Mouse (Mus musculus): Measurements from ENCODE around the gene Trio. TPM values are rescaled to one million over a fixed set of nuclear protein-coding genes. Genes with fewer than 3 reads are reported as not detected.

Gene Trio
- polyA plus RNA-seq, 1 experiment from 2014 or later, result 32.9 TPM

- Histone ChIP-seq H3K9me3 (no peaks in the 10 kb centered on the region), H3K27ac (replicated peaks) (peak overlapping the region; percentile 80), H3K4me2 (no peak overlapping the region), H3K36me3 (peaks cover 4% of the 10 kb centered on the region; the same call in 1 of the 2 replicates), H3K9ac (peak overlapping the region; percentile 52; the same call in 1 of the 2 replicates), H3K4me1 (replicated peaks) (peaks cover 86% of the 10 kb centered on the region), H3K27me3 (no peaks in the 10 kb centered on the region), H3K4me3 (no peak overlapping the region)
- no peak for ATAC-seq (ENCODE audit: low read depth)
- WGBS, result 41% methylated on average over 6 of the region's 6 CpGs
Measured at GRCm38 (mm10) chr15:27793284-27793683, 232.4 kb downstream of the Trio start.

GRCm38 (mm10) chr15:27792473-27792872 lies 233.2 kb downstream of the Trio start:
- ATAC-seq (ENCODE audit: low read depth), result no peak

GRCm38 (mm10) chr15:27791141-27791540 lies 234.5 kb downstream of the Trio start:
- Histone ChIP-seq H3K27me3 (no peaks in the 10 kb centered on the region), H3K9me3 (no peaks in the 10 kb centered on the region), H3K27ac (replicated peaks) (no peak overlapping the region), H3K9ac (no peak overlapping the region), H3K36me3 (no peaks in the 10 kb centered on the region), H3K4me2 (no peak overlapping the region), H3K4me1 (replicated peaks) (peaks cover 87% of the 10 kb centered on the region), H3K4me3 (no peak overlapping the region)
- ATAC-seq (ENCODE audit: low read depth), result no peak
- 85% methylated on average over 5 of the region's 5 CpGs for WGBS

More at GRCm38 (mm10) chr15:27792473-27792872, 233.2 kb downstream of the Trio start:
- no peaks in the 10 kb centered on the region for H3K9me3 ChIP-seq
- no peak overlapping the region for H3K4me2 ChIP-seq
- H3K9ac ChIP-seq, result no peak overlapping the region
- no peaks in the 10 kb centered on the region for H3K27me3 ChIP-seq
- H3K36me3 ChIP-seq, result no peaks in the 10 kb centered on the region
- H3K27ac ChIP-seq (replicated peaks), result peak overlapping the region; percentile 80
- WGBS, result 60% methylated on average over 11 of the region's 11 CpGs
- H3K4me3 ChIP-seq, result no peak overlapping the region
- H3K4me1 ChIP-seq (replicated peaks), result peaks cover 86% of the 10 kb centered on the region

GRCm38 (mm10) chr15:27790699-27791098 lies 234.9 kb downstream of the Trio start:
- H3K36me3 ChIP-seq, result no peaks in the 10 kb centered on the region
- H3K4me3 ChIP-seq, result no peak overlapping the region
- no peak for ATAC-seq (ENCODE audit: low read depth)
- H3K4me1 ChIP-seq (replicated peaks), result peaks cover 87% of the 10 kb centered on the region
- H3K4me2 ChIP-seq, result no peak overlapping the region
- H3K27ac ChIP-seq (replicated peaks), result no peak overlapping the region
- 86% methylated on average over 6 of the region's 6 CpGs for WGBS
- H3K27me3 ChIP-seq, result no peaks in the 10 kb centered on the region
- H3K9me3 ChIP-seq, result no peaks in the 10 kb centered on the region
- no peak overlapping the region for H3K9ac ChIP-seq

GRCm38 (mm10) chr15:27789325-27789724 lies 236.3 kb downstream of the Trio start:
- Histone ChIP-seq H3K4me2 (no peak overlapping the region), H3K27me3 (no peaks in the 10 kb centered on the region), H3K9me3 (no peaks in the 10 kb centered on the region), H3K4me1 (replicated peaks) (peaks cover 94% of the 10 kb centered on the region), H3K9ac (0 out of 2 replicates have a peak overlapping the region, but pooled peaks have one; percentile 35), H3K36me3 (no peaks in the 10 kb centered on the region), H3K4me3 (no peak overlapping the region), H3K27ac (replicated peaks) (peak overlapping the region; percentile 84)
- ATAC-seq (ENCODE audit: low read depth), result no peak
- 45% methylated on average over 3 of the region's 3 CpGs for WGBS

GRCm38 (mm10) chr15:27788122-27788759 lies 237.4 kb downstream of the Trio start:
- H3K27ac ChIP-seq (replicated peaks), result peak overlapping the region; percentile 84
- no peaks in the 10 kb centered on the region for H3K36me3 ChIP-seq
- H3K9ac ChIP-seq, result peak overlapping the region; percentile 65
- WGBS, result 39% methylated on average over 17 of the region's 17 CpGs
- H3K27me3 ChIP-seq, result no peaks in the 10 kb centered on the region
- peak overlapping the region; percentile 28 for H3K4me3 ChIP-seq
- peak overlapping the region; percentile 44 for H3K4me2 ChIP-seq
- H3K9me3 ChIP-seq, result no peaks in the 10 kb centered on the region
- H3K4me1 ChIP-seq (replicated peaks), result peaks cover 94% of the 10 kb centered on the region
- peak; percentile 19 for ATAC-seq (ENCODE audit: low read depth)

GRCm38 (mm10) chr15:27787151-27787550 lies 238.5 kb downstream of the Trio start:
- no peaks in the 10 kb centered on the region for H3K36me3 ChIP-seq
- no peaks in the 10 kb centered on the region for H3K27me3 ChIP-seq
- peak overlapping the region; percentile 65 for H3K9ac ChIP-seq
- WGBS, result 82% methylated on average over 4 of the region's 4 CpGs
- peak overlapping the region; percentile 44 for H3K4me2 ChIP-seq
- H3K27ac ChIP-seq (replicated peaks), result peak overlapping the region; percentile 84
- H3K4me3 ChIP-seq, result peak overlapping the region; percentile 28
- no peaks in the 10 kb centered on the region for H3K9me3 ChIP-seq
- no peak for ATAC-seq (ENCODE audit: low read depth)
- H3K4me1 ChIP-seq (replicated peaks), result peaks cover 94% of the 10 kb centered on the region

GRCm38 (mm10) chr15:27786418-27786817 lies 239.2 kb downstream of the Trio start:
- ATAC-seq (ENCODE audit: low read depth), result no peak
- H3K4me1 ChIP-seq (replicated peaks), result peaks cover 94% of the 10 kb centered on the region
- H3K27ac ChIP-seq (replicated peaks), result peak overlapping the region; percentile 84
- WGBS, result 50% methylated on average over 11 of the region's 11 CpGs
- no peaks in the 10 kb centered on the region for H3K9me3 ChIP-seq
- H3K4me2 ChIP-seq, result peak overlapping the region; percentile 44
- peak overlapping the region; percentile 65; the same call in 1 of the 2 replicates for H3K9ac ChIP-seq
- no peaks in the 10 kb centered on the region for H3K36me3 ChIP-seq
- H3K4me3 ChIP-seq, result peak overlapping the region; percentile 28
- H3K27me3 ChIP-seq, result no peaks in the 10 kb centered on the region

- WGBS, result 52% methylated on average over 12 of the region's 12 CpGs
- no peaks in the 10 kb centered on the region for H3K9me3 ChIP-seq
- H3K27me3 ChIP-seq, result no peaks in the 10 kb centered on the region
- no peak for ATAC-seq (ENCODE audit: low read depth)
- H3K4me2 ChIP-seq, result peak overlapping the region; percentile 44
- no peak overlapping the region for H3K4me3 ChIP-seq
- peaks cover 100% of the 10 kb centered on the region for H3K4me1 ChIP-seq (replicated peaks)
- H3K27ac ChIP-seq (replicated peaks), result peak overlapping the region; percentile 95
- no peak overlapping the region for H3K9ac ChIP-seq
- no peaks in the 10 kb centered on the region for H3K36me3 ChIP-seq
Measured at GRCm38 (mm10) chr15:27785280-27786001, 240.2 kb downstream of the Trio start.

- WGBS, result 15% methylated on average over 10 of the region's 10 CpGs
- H3K27me3 ChIP-seq, result no peaks in the 10 kb centered on the region
- H3K27ac ChIP-seq (replicated peaks), result peak overlapping the region; percentile 95
- no peaks in the 10 kb centered on the region for H3K9me3 ChIP-seq
- H3K9ac ChIP-seq, result peak overlapping the region; percentile 59
- H3K4me1 ChIP-seq (replicated peaks), result peaks cover 100% of the 10 kb centered on the region
- H3K4me3 ChIP-seq, result no peak overlapping the region
- H3K36me3 ChIP-seq, result no peaks in the 10 kb centered on the region
- peak; percentile 3; the same call in 1 of the 2 replicates for ATAC-seq (ENCODE audit: low read depth)
- peak overlapping the region; percentile 44 for H3K4me2 ChIP-seq
Measured at GRCm38 (mm10) chr15:27784126-27784563, 241.5 kb downstream of the Trio start.

- ATAC-seq (ENCODE audit: low read depth), result no peak
Measured at GRCm38 (mm10) chr15:27783541-27784125, 242.0 kb downstream of the Trio start.

GRCm38 (mm10) chr15:27783092-27783491 lies 242.6 kb downstream of the Trio start:
- Histone ChIP-seq H3K27ac (replicated peaks) (peak overlapping the region; percentile 95), H3K9ac (peak overlapping the region; percentile 59), H3K4me2 (peak overlapping the region; percentile 44), H3K9me3 (no peaks in the 10 kb centered on the region), H3K4me1 (replicated peaks) (peaks cover 100% of the 10 kb centered on the region), H3K36me3 (no peaks in the 10 kb centered on the region), H3K4me3 (no peak overlapping the region), H3K27me3 (no peaks in the 10 kb centered on the region)
- 26% methylated on average over 8 of the region's 8 CpGs for WGBS
- no peak for ATAC-seq (ENCODE audit: low read depth)

More at GRCm38 (mm10) chr15:27783541-27784125, 242.0 kb downstream of the Trio start:
- Histone ChIP-seq H3K27me3 (no peaks in the 10 kb centered on the region), H3K9ac (peak overlapping the region; percentile 59), H3K9me3 (no peaks in the 10 kb centered on the region), H3K36me3 (no peaks in the 10 kb centered on the region), H3K4me1 (replicated peaks) (peaks cover 100% of the 10 kb centered on the region), H3K27ac (replicated peaks) (peak overlapping the region; percentile 95), H3K4me3 (no peak overlapping the region), H3K4me2 (peak overlapping the region; percentile 44)
- 27% methylated on average over 12 of the region's 12 CpGs for WGBS
